Mouse (Mus musculus) neural tube, embryonic 11.5 days (tissue): ENCODE results near the gene Lzts2. TPM values are rescaled to one million over a fixed set of nuclear protein-coding genes. Genes with fewer than 3 reads are reported as not detected.

Source experiments
- ATAC-seq: fragments of 200-750 bp; cut with Nextera tagmentation; 2 replicates; pipeline ENCODE4 v1.8.0; 2017; ENCODE audit warnings: moderate number of reproducible peaks, mild to moderate bottlenecking, moderate TSS enrichment, moderate library complexity; ENCODE audit not compliant: insufficient read depth, low FRiP score, low TSS enrichment
- DNase-seq: peaks from one replicate; pipeline ENCODE4 v3.0.0-alpha.2; 2015; ENCODE audit warnings: low spot score
- H3K27ac ChIP-seq: fragments of 300-500 bp; sonication (generic); 2 replicates; pipeline ENCODE4 v1.5.1; 2014; ENCODE audit warnings: low read depth, mild to moderate bottlenecking, low read length
- H3K27me3 ChIP-seq: fragments of 300-500 bp; sonication (generic); 2 replicates; pipeline ENCODE4 v1.6.1; 2014; ENCODE audit warnings: mild to moderate bottlenecking, low read length, mixed read lengths; ENCODE audit not compliant: control insufficient read depth, insufficient read depth
- H3K36me3 ChIP-seq: fragments of 300-500 bp; sonication (generic); 2 replicates; pipeline ENCODE4 v1.6.1; 2014; ENCODE audit warnings: mild to moderate bottlenecking, low read length, moderate library complexity, mixed read lengths; ENCODE audit not compliant: control insufficient read depth, insufficient read depth
- H3K4me1 ChIP-seq: fragments of 300-500 bp; sonication (generic); 2 replicates; pipeline ENCODE4 v1.6.1; 2014; ENCODE audit warnings: low read length, mixed read lengths; ENCODE audit not compliant: control insufficient read depth, insufficient read depth
- H3K4me2 ChIP-seq: fragments of 300-500 bp; sonication (generic); 2 replicates; pipeline ENCODE4 v1.6.1; 2014; ENCODE audit warnings: low read depth, mild to moderate bottlenecking, moderate library complexity
- H3K4me3 ChIP-seq: fragments of 300-500 bp; sonication (generic); 2 replicates; pipeline ENCODE4 v1.5.1; 2014; ENCODE audit warnings: low read depth, low read length
- H3K9ac ChIP-seq: fragments of 300-500 bp; sonication (generic); 2 replicates; pipeline ENCODE4 v1.6.1; 2014; ENCODE audit warnings: mild to moderate bottlenecking, low read length
- H3K9me3 ChIP-seq: fragments of 300-500 bp; sonication (generic); 2 replicates; pipeline ENCODE4 v1.6.1; 2016; ENCODE audit warnings: low read length; ENCODE audit not compliant: control insufficient read depth
- WGBS: fragments of 180-500 bp; shearing (Covaris S2); extraction: QIAGEN DNeasy Blood & Tissue Kit; methylation state at CpG from one replicate; pipeline ENCODE4 v1.1.7; 2014; 5-methylcytosine and 5-hydroxymethylcytosine counted together
- polyA plus RNA-seq: library from polyadenylated mRNA; unstranded; fragments of >200 nt; fragmentation: Nextera tagmentation; extraction: Ambion mirVana; gene quantifications from 2 replicates; pipeline ENCODE4 v1.2.1, GENCODE M21; 2014

Lzts2 gene
- polyA plus RNA-seq, 1 experiment from 2014 or later, result 52.8 TPM

GRCm38 (mm10) chr19:45047935-45048643, 33.9 kb downstream of the Lzts2 start:
- ATAC-seq (peak; percentile 36), DNase-seq (no peak)
- Histone ChIP-seq H3K4me1 (peaks cover 5% of the 10 kb centered on the region), H3K36me3 (no peaks in the 10 kb centered on the region), H3K4me2 (peak overlapping the region; percentile 73), H3K9ac (peak overlapping the region; percentile 56), H3K4me3 (peak overlapping the region; percentile 41), H3K27me3 (peaks cover 20% of the 10 kb centered on the region), H3K9me3 (no peaks in the 10 kb centered on the region), H3K27ac (0 out of 2 replicates have a peak overlapping the region, but pooled peaks have one; percentile 42)
- WGBS, result 60% methylated on average over 11 of the region's 11 CpGs

GRCm38 (mm10) chr19:45048644-45049365, 34.6 kb downstream of the Lzts2 start:
- no peak for ATAC-seq
- Histone ChIP-seq H3K4me3 (no peak overlapping the region; the same call in 1 of the 2 replicates), H3K27ac (no peak overlapping the region)

GRCm38 (mm10) chr19:45049523-45049922, 35.3 kb downstream of the Lzts2 start:
- ATAC-seq (no peak), DNase-seq (no peak)

More at GRCm38 (mm10) chr19:45048644-45049365, 34.6 kb downstream of the Lzts2 start:
- Histone ChIP-seq H3K27me3 (peaks cover 20% of the 10 kb centered on the region), H3K4me1 (peaks cover 5% of the 10 kb centered on the region), H3K9ac (no peak overlapping the region), H3K36me3 (no peaks in the 10 kb centered on the region), H3K9me3 (no peaks in the 10 kb centered on the region), H3K4me2 (peak overlapping the region; percentile 73; the same call in 1 of the 2 replicates)
- no peak for DNase-seq
- WGBS, result 83% methylated on average over 12 of the region's 12 CpGs

GRCm38 (mm10) chr19:45053451-45053850, 39.2 kb downstream of the Lzts2 start:
- Histone ChIP-seq H3K4me1 (0 out of 2 replicates have a peak, but pooled peaks cover 5% of the 10 kb centered on the region), H3K4me2 (no peak overlapping the region), H3K36me3 (no peaks in the 10 kb centered on the region), H3K9ac (no peak overlapping the region), H3K4me3 (no peak overlapping the region), H3K9me3 (no peaks in the 10 kb centered on the region), H3K27ac (no peak overlapping the region), H3K27me3 (no peaks in the 10 kb centered on the region)
- ATAC-seq, result no peak
- WGBS, result 92% methylated on average over 8 of the region's 8 CpGs
- no peak for DNase-seq

More at GRCm38 (mm10) chr19:45049523-45049922, 35.3 kb downstream of the Lzts2 start:
- peaks cover 17% of the 10 kb centered on the region for H3K27me3 ChIP-seq
- H3K4me1 ChIP-seq, result peaks cover 5% of the 10 kb centered on the region
- no peak overlapping the region for H3K27ac ChIP-seq
- H3K4me3 ChIP-seq, result no peak overlapping the region
- H3K9me3 ChIP-seq, result no peaks in the 10 kb centered on the region
- no peaks in the 10 kb centered on the region for H3K36me3 ChIP-seq
- 87% methylated on average over 9 of the region's 9 CpGs for WGBS
- no peak overlapping the region for H3K4me2 ChIP-seq
- H3K9ac ChIP-seq, result no peak overlapping the region

- H3K27me3 ChIP-seq, result no peaks in the 10 kb centered on the region
- DNase-seq (no peak), ATAC-seq (no peak)
- 0 out of 2 replicates have a peak, but pooled peaks cover 5% of the 10 kb centered on the region for H3K4me1 ChIP-seq
- no peak overlapping the region for H3K4me3 ChIP-seq
- no peaks in the 10 kb centered on the region for H3K36me3 ChIP-seq
- WGBS, result 84% methylated on average over 6 of the region's 6 CpGs
- no peaks in the 10 kb centered on the region for H3K9me3 ChIP-seq
- H3K9ac ChIP-seq, result no peak overlapping the region
- no peak overlapping the region for H3K4me2 ChIP-seq
- H3K27ac ChIP-seq, result no peak overlapping the region
Measured at GRCm38 (mm10) chr19:45054892-45055690, 40.9 kb downstream of the Lzts2 start.

GRCm38 (mm10) chr19:45056364-45056763, 42.1 kb downstream of the Lzts2 start:
- WGBS, result 62% methylated on average over 4 of the region's 4 CpGs

GRCm38 (mm10) chr19:45056908-45057698, 42.9 kb downstream of the Lzts2 start:
- 0 out of 2 replicates have a peak, but pooled peaks cover 5% of the 10 kb centered on the region for H3K4me1 ChIP-seq
- H3K9me3 ChIP-seq, result no peaks in the 10 kb centered on the region
- DNase-seq (no peak), ATAC-seq (no peak)
- WGBS, result 84% methylated on average over 7 of the region's 7 CpGs
- H3K4me3 ChIP-seq, result no peak overlapping the region
- no peaks in the 10 kb centered on the region for H3K27me3 ChIP-seq
- H3K9ac ChIP-seq, result no peak overlapping the region
- H3K27ac ChIP-seq, result no peak overlapping the region
- no peaks in the 10 kb centered on the region for H3K36me3 ChIP-seq
- peak overlapping the region; percentile 67 for H3K4me2 ChIP-seq

More at GRCm38 (mm10) chr19:45056364-45056763, 42.1 kb downstream of the Lzts2 start:
- DNase-seq, result no peak
- H3K9me3 ChIP-seq, result no peaks in the 10 kb centered on the region
- H3K4me1 ChIP-seq, result 0 out of 2 replicates have a peak, but pooled peaks cover 5% of the 10 kb centered on the region
- no peak overlapping the region for H3K9ac ChIP-seq
- no peak for ATAC-seq
- H3K27me3 ChIP-seq, result no peaks in the 10 kb centered on the region
- no peak overlapping the region for H3K27ac ChIP-seq
- H3K36me3 ChIP-seq, result no peaks in the 10 kb centered on the region
- no peak overlapping the region for H3K4me2 ChIP-seq
- H3K4me3 ChIP-seq, result no peak overlapping the region

- Histone ChIP-seq H3K4me2 (peak overlapping the region; percentile 67), H3K4me1 (0 out of 2 replicates have a peak, but pooled peaks cover 5% of the 10 kb centered on the region), H3K9ac (peak overlapping the region; percentile 56), H3K27ac (peak overlapping the region; percentile 97), H3K36me3 (no peaks in the 10 kb centered on the region), H3K4me3 (peak overlapping the region; percentile 64), H3K9me3 (no peaks in the 10 kb centered on the region), H3K27me3 (no peaks in the 10 kb centered on the region)
- DNase-seq (no peak), ATAC-seq (no peak)
- WGBS, result 54% methylated on average over 7 of the region's 7 CpGs
Measured at GRCm38 (mm10) chr19:45057724-45058112, 43.5 kb downstream of the Lzts2 start.
